Mouse (Mus musculus) hindbrain, embryonic 16.5 days (tissue): ENCODE measurements around the gene C1s2. TPM values are rescaled to one million over a fixed set of nuclear protein-coding genes. Genes with fewer than 3 reads are reported as not detected.
"Not testable (repeated sequence)": the region's sequence is repeated elsewhere in the genome, so short reads cannot be mapped to it uniquely, and the experiment has no call there.

Experiments
- ATAC-seq: fragments of 200-750 bp; cut with Nextera tagmentation; 2 replicates; pipeline ENCODE4 v1.8.0; 2017; ENCODE audit warnings: moderate TSS enrichment, moderate library complexity
- H3K27ac ChIP-seq: fragments of 300-500 bp; sonication (generic); 2 replicates; pipeline ENCODE4 v1.5.1; 2014; ENCODE audit warnings: low read depth, mild to moderate bottlenecking, control low read depth, low read length, moderate library complexity
- H3K27me3 ChIP-seq: fragments of 300-500 bp; sonication (generic); replicated peaks from 2 replicates; pipeline ENCODE4 v1.6.1; 2014; ENCODE audit warnings: low read length; ENCODE audit not compliant: control insufficient read depth, insufficient read depth
- H3K36me3 ChIP-seq: fragments of 300-500 bp; sonication (generic); 2 replicates; pipeline ENCODE4 v1.6.1; 2014; ENCODE audit warnings: mild to moderate bottlenecking, low read length, moderate library complexity, mixed read lengths; ENCODE audit not compliant: control insufficient read depth, insufficient read depth
- H3K4me1 ChIP-seq: fragments of 300-500 bp; sonication (generic); 2 replicates; pipeline ENCODE4 v1.6.1; 2014; ENCODE audit warnings: low read depth, low read length; ENCODE audit not compliant: control insufficient read depth, insufficient read depth
- H3K4me2 ChIP-seq: fragments of 300-500 bp; sonication (generic); 2 replicates; pipeline ENCODE4 v1.6.1; 2014; ENCODE audit warnings: mild to moderate bottlenecking, low read length, control low read depth, moderate library complexity
- H3K4me3 ChIP-seq: fragments of 300-500 bp; sonication (generic); 2 replicates; pipeline ENCODE4 v1.5.1; 2014; ENCODE audit warnings: mild to moderate bottlenecking, low read length, control low read depth, moderate library complexity
- H3K9ac ChIP-seq: fragments of 300-500 bp; sonication (generic); 2 replicates; pipeline ENCODE4 v1.6.1; 2014; ENCODE audit warnings: low read depth, mild to moderate bottlenecking, control low read depth, low read length, moderate library complexity
- H3K9me3 ChIP-seq: fragments of 300-500 bp; sonication (generic); 2 replicates; pipeline ENCODE4 v1.6.1; 2014; ENCODE audit warnings: mild to moderate bottlenecking, low read length, moderate library complexity; ENCODE audit not compliant: control insufficient read depth
- WGBS: fragments of 180-500 bp; shearing (Covaris S2); extraction: QIAGEN DNeasy Blood & Tissue Kit; methylation state at CpG from one replicate; pipeline ENCODE4 v1.1.7; 2014; 5-methylcytosine and 5-hydroxymethylcytosine counted together
- polyA plus RNA-seq: library from polyadenylated mRNA; unstranded; fragments of >200 nt; fragmentation: Nextera tagmentation; extraction: Ambion mirVana; gene quantifications from 2 replicates; pipeline ENCODE4 v1.2.1, GENCODE M21; 2015

C1s2 gene
- polyA plus RNA-seq, 1 experiment from 2014 or later, result not detected

GRCm38 (mm10) chr6:124658067-124658466 is 22.2 kb upstream of the C1s2 start:
- H3K9me3 ChIP-seq, result no peaks in the 10 kb centered on the region
- H3K27me3 ChIP-seq, result no peaks in the 10 kb centered on the region
- H3K4me3 ChIP-seq, result no peak overlapping the region
- no peak overlapping the region for H3K9ac ChIP-seq
- no peak overlapping the region for H3K4me2 ChIP-seq
- no peak overlapping the region for H3K27ac ChIP-seq
- H3K4me1 ChIP-seq, result peaks cover 4% of the 10 kb centered on the region
- no peaks in the 10 kb centered on the region for H3K36me3 ChIP-seq
- no peak for ATAC-seq
- WGBS, result 56% methylated on average over 1 of the region's 2 CpGs

GRCm38 (mm10) chr6:124655893-124656292 is 20.0 kb upstream of the C1s2 start:
- Histone ChIP-seq H3K36me3 (no peaks in the 10 kb centered on the region), H3K27ac (no peak overlapping the region), H3K4me3 (no peak overlapping the region), H3K4me1 (no peaks in the 10 kb centered on the region), H3K9me3 (peaks cover 2% of the 10 kb centered on the region; the same call in 1 of the 2 replicates), H3K4me2 (no peak overlapping the region), H3K9ac (no peak overlapping the region), H3K27me3 (no peaks in the 10 kb centered on the region)
- no peak for ATAC-seq
- 78% methylated on average over 6 of the region's 6 CpGs for WGBS

GRCm38 (mm10) chr6:124646394-124646793 is 10.5 kb upstream of the C1s2 start:
- no peaks in the 10 kb centered on the region for H3K4me1 ChIP-seq
- no peak for ATAC-seq
- H3K9me3 ChIP-seq, result no peaks in the 10 kb centered on the region
- H3K36me3 ChIP-seq, result no peaks in the 10 kb centered on the region
- no peak overlapping the region for H3K4me2 ChIP-seq
- H3K27ac ChIP-seq, result no peak overlapping the region
- H3K27me3 ChIP-seq, result no peaks in the 10 kb centered on the region
- WGBS, result 65% methylated on average over 1 of the region's 1 CpGs
- no peak overlapping the region for H3K9ac ChIP-seq
- H3K4me3 ChIP-seq, result no peak overlapping the region

GRCm38 (mm10) chr6:124640997-124641396 is 5.1 kb upstream of the C1s2 start:
- no peaks in the 10 kb centered on the region for H3K9me3 ChIP-seq

GRCm38 (mm10) chr6:124640041-124640440 is 4.2 kb upstream of the C1s2 start:
- WGBS, result 91% methylated on average over 3 of the region's 4 CpGs
- Histone ChIP-seq H3K4me3 (no peak overlapping the region), H3K27me3 (no peaks in the 10 kb centered on the region), H3K4me2 (no peak overlapping the region), H3K9ac (no peak overlapping the region), H3K4me1 (no peaks in the 10 kb centered on the region), H3K36me3 (no peaks in the 10 kb centered on the region), H3K27ac (no peak overlapping the region), H3K9me3 (no peaks in the 10 kb centered on the region)
- ATAC-seq, result no peak

More at GRCm38 (mm10) chr6:124640997-124641396, 5.1 kb upstream of the C1s2 start:
- Histone ChIP-seq H3K4me2 (no peak overlapping the region), H3K27me3 (no peaks in the 10 kb centered on the region), H3K27ac (no peak overlapping the region), H3K4me3 (no peak overlapping the region), H3K9ac (no peak overlapping the region), H3K4me1 (no peaks in the 10 kb centered on the region), H3K36me3 (no peaks in the 10 kb centered on the region)
- ATAC-seq, result no peak
- 44% methylated on average over 8 of the region's 8 CpGs for WGBS

GRCm38 (mm10) chr6:124636858-124637460 is 1.1 kb upstream of the C1s2 start:
- not testable (repeated sequence) for ATAC-seq, H3K36me3 ChIP-seq, H3K27ac ChIP-seq, H3K9me3 ChIP-seq, H3K9ac ChIP-seq, H3K4me1 ChIP-seq, H3K4me2 ChIP-seq, H3K4me3 ChIP-seq, H3K27me3 ChIP-seq
- WGBS, result 55% methylated on average over 6 of the region's 6 CpGs

- Histone ChIP-seq H3K27ac (no peak overlapping the region), H3K4me3 (no peak overlapping the region), H3K9me3 (no peaks in the 10 kb centered on the region), H3K27me3 (no peaks in the 10 kb centered on the region), H3K36me3 (no peaks in the 10 kb centered on the region), H3K4me1 (no peaks in the 10 kb centered on the region), H3K9ac (no peak overlapping the region), H3K4me2 (no peak overlapping the region)
- 88% methylated on average over 4 of the region's 4 CpGs for WGBS
- ATAC-seq, result no peak
Observed at GRCm38 (mm10) chr6:124630763-124631162, 5.1 kb downstream of the C1s2 start.

DNA sequence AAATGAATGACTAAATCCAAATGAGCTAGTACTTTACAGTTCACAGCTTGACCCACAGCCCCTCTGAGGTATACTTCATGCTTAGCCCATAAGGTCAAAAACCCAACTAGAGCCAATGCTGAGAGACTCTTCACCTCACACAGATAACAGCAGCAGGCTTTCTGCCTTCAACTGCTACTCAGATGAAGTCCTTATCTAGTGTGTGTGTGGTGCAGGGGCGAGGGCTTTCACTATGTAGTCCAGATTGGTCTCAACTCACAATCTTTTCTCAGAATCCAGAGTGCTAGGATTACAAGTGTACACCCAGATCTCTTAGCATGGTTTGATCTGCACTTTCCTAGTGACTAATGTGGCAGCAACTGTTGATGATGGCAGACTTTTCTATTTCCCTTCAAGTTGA is 9.7 kb downstream of the C1s2 start:
- not testable (repeated sequence) for H3K4me2 ChIP-seq, H3K36me3 ChIP-seq, H3K9me3 ChIP-seq, H3K4me1 ChIP-seq, H3K27ac ChIP-seq, H3K9ac ChIP-seq, H3K4me3 ChIP-seq, H3K27me3 ChIP-seq, ATAC-seq
- WGBS, result 47% methylated on average over 1 of the region's 1 CpGs

DNA sequence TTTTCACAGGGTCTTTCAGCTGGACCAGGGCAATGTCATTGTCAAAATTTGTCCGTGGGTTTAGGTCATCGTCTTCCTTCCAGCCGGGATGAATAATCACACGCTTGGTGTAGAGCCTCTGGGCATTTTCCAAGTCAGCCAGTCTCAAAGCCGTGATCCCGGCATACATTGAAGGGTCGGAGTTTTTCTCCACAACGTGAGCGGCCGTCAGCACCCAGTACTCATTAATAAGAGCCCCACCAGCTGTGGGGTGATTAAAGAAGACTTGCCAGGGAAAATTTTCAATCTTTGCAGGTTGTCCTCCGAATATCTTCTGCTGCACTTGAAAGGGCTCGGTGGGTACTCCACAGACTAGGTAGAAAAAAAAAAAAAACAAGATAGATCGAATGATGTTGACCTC is 10.3 kb downstream of the C1s2 start:
- ATAC-seq, result no peak

DNA sequence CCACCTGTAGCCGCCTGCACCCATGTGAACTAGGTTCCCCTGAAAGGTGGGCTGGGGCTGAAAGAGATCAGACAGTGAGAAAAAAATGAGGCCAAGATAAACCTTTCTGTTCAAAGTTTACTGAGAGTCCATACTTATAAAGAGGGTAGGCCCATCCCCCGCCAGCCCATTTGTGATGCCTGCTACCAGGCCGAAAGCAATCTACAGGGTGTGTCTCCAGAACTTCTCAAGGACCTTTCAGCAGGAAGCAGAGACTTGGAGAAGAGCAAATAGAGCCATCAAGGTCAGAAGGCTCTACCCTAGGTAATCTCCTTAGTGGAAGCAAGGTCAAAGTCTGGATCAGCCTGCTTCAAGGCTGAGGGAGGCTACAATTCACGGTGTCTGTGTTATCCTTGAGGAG is 33.9 kb downstream of the C1s2 start:
- no peaks in the 10 kb centered on the region for H3K27me3 ChIP-seq
- H3K4me1 ChIP-seq, result no peaks in the 10 kb centered on the region
- WGBS, result 90% methylated on average over 4 of the region's 4 CpGs
- H3K9ac ChIP-seq, result no peak overlapping the region
- no peak for ATAC-seq
- H3K9me3 ChIP-seq, result peaks cover 4% of the 10 kb centered on the region; the same call in 1 of the 2 replicates
- H3K27ac ChIP-seq, result no peak overlapping the region
- H3K4me2 ChIP-seq, result no peak overlapping the region
- no peak overlapping the region for H3K4me3 ChIP-seq
- H3K36me3 ChIP-seq, result no peaks in the 10 kb centered on the region

More for the DNA sequence above, 10.3 kb downstream of the C1s2 start:
- Histone ChIP-seq H3K4me3 (no peak overlapping the region), H3K27ac (no peak overlapping the region), H3K4me2 (no peak overlapping the region), H3K36me3 (no peaks in the 10 kb centered on the region), H3K27me3 (no peaks in the 10 kb centered on the region), H3K9ac (no peak overlapping the region), H3K4me1 (no peaks in the 10 kb centered on the region), H3K9me3 (no peaks in the 10 kb centered on the region)
- 88% methylated on average over 13 of the region's 13 CpGs for WGBS
